Mouse (Mus musculus) adrenal gland, adult 18-20 months (tissue): ENCODE measurements around the gene St8sia2. TPM values are rescaled to one million over a fixed set of nuclear protein-coding genes. Genes with fewer than 3 reads are reported as not detected.
"Not testable (repeated sequence)": the region's sequence is repeated elsewhere in the genome, so short reads cannot be mapped to it uniquely, and the experiment has no call there.

Experiments
- DNase-seq, 2 experiments: peaks; one replicate each; pipeline ENCODE4 v3.0.0; 2021 to 2022; ENCODE audit warnings: low spot score in 2 of 2
- total RNA-seq, 2 experiments: library from RNA; stranded (reverse); gene quantifications; 1 replicate in 1 of 2; 2 replicates in 1 of 2; pipeline ENCODE4 v1.2.3; 2021

St8sia2 gene
- total RNA-seq, 2 experiments from 2014 or later, result 0.43 to 0.67 TPM

GRCm38 (mm10) chr7:73989366-73989765, 24.1 kb downstream of the St8sia2 start:
- DNase-seq, result no peak

- DNase-seq, result not testable (repeated sequence)
Observed at GRCm38 (mm10) chr7:73972157-73972556, 41.3 kb downstream of the St8sia2 start.

GRCm38 (mm10) chr7:73965164-73965563, 48.3 kb downstream of the St8sia2 start:
- no peak for DNase-seq

DNA sequence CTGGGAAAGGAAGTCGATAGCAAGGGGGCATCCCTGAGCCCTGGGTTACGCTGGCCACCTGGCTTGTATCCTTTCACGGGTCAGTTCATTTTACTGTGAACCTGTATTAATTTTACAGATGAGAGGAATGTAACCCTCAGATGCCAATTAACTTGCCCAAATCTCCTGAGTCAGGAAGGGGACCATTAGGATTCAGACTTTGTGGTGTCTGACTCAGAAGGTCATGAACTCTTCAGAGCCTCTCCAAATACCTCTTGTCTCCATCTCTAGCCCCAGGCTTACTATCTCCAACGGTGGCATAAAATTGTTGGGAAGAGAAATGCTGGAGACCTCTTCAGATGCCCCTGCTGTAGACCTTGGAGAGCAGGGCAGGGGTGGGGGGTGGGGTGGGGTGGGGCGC, 51.1 kb downstream of the St8sia2 start:
- no peak for DNase-seq

DNA sequence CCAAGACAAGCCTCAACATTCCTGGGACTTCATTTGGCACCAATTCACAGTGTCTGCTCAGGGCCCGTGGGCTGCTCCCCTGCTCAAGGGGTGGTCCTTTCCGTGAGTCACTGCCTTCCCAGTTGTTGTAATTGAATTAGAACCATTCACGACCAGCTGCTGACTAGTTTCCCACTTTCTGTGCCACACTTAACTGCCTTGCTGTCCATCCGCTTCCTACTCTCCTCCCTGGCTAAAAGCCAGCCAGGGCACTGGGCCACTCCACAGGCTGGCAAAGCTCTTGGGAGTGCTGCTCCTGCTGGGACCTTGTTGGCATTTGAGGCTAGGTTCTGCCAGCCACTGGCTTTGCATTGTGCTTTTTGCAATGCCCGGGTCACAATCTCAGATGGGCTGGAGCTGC, 59.0 kb downstream of the St8sia2 start:
- peak in 1 of 2 experiments; percentile 31 for DNase-seq

DNA sequence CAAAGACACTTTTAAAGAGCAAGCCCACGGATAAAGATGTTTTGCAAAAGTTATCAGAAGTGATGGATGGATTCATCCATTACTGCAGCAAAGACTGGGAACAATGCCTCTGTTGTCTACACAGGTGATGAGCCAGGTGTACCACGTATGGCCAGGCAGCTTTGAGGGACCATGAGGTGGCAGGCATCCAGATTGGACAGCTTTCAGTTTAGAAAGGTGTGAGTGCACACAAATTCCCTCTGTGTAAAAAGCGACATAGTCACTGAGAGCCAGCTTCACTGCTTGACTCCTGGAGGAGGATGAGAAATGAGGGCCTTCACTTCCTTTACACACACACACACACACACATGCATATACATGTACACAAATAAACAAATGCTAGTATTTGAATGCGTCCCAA, 60.4 kb downstream of the St8sia2 start:
- DNase-seq, result no peak

GRCm38 (mm10) chr7:73941640-73942039, 71.8 kb downstream of the St8sia2 start:
- peak in 1 of 2 experiments; percentile 34 for DNase-seq

DNA sequence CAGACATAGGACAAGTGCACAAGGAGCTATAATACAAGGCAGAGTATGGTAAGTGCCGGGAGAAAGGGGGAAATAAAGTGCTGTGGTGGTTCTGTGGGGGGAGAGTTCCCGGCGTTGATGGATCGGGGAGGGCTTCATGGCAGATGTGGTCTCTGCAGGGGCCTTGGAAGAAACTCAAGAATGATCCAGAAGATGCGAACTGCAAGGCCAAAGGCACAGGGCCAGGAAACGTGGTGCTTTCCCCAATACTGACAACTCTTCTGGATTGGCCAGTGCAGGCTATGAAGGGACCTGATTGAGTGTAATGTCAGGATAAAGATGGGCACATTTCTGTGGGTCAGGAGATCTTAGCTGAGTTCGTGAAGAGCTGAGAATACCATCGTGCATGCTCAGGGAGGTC, 74.3 kb downstream of the St8sia2 start:
- no peak for DNase-seq

GRCm38 (mm10) chr7:73938046-73938810, 75.3 kb downstream of the St8sia2 start:
- DNase-seq, result no peak

DNA sequence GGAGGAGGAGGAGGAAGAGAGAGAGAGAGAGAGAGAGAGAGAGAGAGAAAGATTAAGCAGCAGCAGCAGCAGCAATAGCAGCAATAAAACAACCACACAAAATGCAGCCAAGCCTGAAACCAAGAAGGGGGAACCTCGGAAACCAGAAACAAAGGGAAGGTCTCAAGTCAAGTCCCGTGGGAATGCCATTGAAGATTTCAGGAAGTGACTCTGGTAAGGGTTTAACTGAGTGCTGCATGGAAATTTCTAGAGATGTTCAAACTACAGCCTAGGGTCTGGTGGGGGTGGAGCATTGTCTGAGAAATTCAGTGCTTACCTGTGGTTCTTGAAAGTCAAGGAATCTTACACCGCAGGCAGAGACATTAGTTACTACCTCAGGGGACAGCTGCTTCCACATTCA, 77.4 kb downstream of the St8sia2 start:
- no peak for DNase-seq

DNA sequence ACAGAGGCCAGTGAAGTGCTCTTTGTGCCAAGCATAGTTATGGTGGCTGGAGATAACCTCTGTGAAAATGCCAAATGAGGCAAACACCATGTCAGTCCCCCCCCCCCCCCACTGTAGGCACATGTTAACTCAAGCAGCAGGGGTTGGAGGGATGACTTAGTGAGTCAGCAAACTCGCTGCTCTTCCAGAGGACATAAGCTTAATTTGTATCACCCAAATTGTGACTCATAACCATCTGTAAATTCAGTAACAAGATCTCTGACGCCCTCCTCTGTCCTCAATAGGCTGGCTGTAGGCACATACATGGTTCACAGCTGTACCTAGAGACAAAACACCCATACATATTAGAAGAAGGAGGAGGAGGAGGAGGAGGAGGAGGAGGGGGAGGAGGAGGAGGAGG, 77.8 kb downstream of the St8sia2 start:
- no peak for DNase-seq

- DNase-seq, result no peak
Observed at GRCm38 (mm10) chr7:73933036-73933435, 80.5 kb downstream of the St8sia2 start.

DNA sequence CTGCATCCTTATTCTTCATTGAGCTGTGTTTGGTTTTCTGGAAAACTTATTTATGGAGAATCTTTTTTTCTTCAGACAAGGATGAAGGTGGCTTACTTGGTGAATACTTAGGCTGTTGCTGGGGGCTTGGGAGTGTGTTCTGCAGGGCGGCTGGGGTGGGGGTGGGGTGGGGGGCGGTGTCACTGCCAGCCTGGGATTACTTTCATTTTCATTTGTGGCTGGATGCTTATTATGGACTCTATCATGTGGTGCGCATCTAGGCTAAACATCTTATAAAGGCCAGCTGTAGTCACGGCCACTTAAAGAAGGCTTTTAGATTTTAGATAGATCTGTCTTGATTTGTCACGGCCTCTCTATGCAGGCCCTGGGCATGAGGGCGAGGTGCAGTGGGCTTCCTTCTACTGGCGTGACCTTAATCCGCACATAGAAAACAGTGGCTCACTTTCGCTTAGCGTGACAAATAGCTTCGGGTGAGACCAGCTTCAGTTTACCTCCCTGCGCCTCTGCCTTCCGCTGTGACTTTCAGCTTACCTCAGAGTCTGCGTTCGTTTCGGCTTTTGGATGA, 92.5 kb downstream of the St8sia2 start:
- DNase-seq, result no peak

GRCm38 (mm10) chr7:73917633-73918311, 95.7 kb downstream of the St8sia2 start:
- no peak for DNase-seq

GRCm38 (mm10) chr7:73911899-73912298, 101.6 kb downstream of the St8sia2 start:
- DNase-seq, result no peak

DNA sequence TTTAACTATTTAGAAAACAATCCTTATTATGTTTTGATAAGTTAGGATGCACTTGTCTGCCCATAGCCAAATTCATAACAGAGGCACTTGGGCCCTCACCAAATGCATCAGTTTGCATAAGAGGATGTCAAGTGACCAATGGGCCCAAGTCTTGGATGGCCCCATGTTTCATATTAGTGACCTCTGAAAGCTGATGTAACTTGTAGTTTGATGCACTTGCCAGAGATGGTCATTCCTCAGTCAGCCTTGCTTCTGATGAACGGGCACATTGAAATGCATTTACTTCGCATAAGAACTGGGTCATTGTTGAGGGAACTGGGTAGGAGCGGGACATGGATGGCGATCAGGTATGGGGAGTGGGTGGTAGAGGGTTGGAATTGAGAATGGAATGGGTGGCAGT, 102.6 kb downstream of the St8sia2 start:
- DNase-seq, result no peak

GRCm38 (mm10) chr7:73909432-73910205, 103.9 kb downstream of the St8sia2 start:
- no peak for DNase-seq

GRCm38 (mm10) chr7:73894506-73894905, 119.0 kb downstream of the St8sia2 start:
- no peak for DNase-seq

GRCm38 (mm10) chr7:73891830-73892229, 121.7 kb downstream of the St8sia2 start:
- DNase-seq, result no peak

DNA sequence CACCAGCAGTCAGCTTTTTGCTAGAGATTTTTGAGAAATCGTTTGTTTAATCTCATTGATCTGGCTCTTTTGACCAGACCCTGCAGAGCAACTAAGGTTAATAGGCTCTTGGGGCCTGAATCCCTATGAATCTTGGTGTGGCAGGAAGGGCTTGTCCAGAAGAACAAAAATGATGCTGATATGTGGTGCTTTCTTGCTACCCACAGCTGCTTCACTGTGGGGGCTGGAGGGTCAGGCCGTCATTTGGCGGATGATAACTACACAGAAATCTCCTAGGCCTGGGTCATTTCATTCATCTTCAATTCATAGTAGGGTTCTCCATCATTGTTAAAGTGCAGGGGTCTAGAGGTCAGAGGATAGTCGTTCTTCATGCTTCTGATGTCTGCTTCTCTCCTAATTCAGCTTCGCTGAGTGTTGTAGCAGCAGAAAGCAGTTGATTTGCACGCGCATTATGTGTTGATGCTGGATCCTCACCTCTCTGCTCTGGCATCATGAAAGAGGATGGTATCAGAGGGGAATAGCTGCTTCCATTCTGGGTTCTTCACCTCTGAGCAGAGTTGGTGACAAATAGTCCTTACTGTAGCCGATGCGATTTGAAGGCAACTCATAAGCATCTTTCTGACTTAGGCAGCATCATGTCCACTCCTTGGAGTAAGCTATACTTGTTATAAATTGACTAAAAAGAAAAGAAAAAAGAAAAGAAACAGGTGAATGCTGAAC, 122.4 kb downstream of the St8sia2 start:
- DNase-seq, result no peak

GRCm38 (mm10) chr7:73890466-73890865, 123.0 kb downstream of the St8sia2 start:
- DNase-seq, result no peak
